Mouse (Mus musculus): Measurements from ENCODE around the gene A830005F24Rik. TPM values are rescaled to one million over a fixed set of nuclear protein-coding genes. Genes with fewer than 3 reads are reported as not detected.

Gene A830005F24Rik
- total and polyA plus RNA-seq, 3 experiments, result 1.8 to 2.8 (median 2.7) TPM

GRCm38 (mm10) chr13:48562336-48562735 lies 49.0 kb downstream of the A830005F24Rik start:
- DNase-seq (ENCODE audit: extremely low read depth), result no peak
- Histone ChIP-seq H3K4me2 (ENCODE audit: insufficient read depth, low read depth, poor library complexity, severe bottlenecking) (no peak overlapping the region), H3K4me3 (replicated peaks in 1 of 3; ENCODE audit: low read depth in 2 of 3, low read length in 2 of 3, poor library complexity in 1 of 3) (no peak overlapping the region), H3K9ac (ENCODE audit: insufficient read depth, low read depth) (no peak overlapping the region), H3K79me2 (replicated peaks; ENCODE audit: control insufficient read depth, extremely low read depth, insufficient read depth, poor library complexity, severe bottlenecking) (no peaks in the 10 kb centered on the region), H3K4me1 (ENCODE audit: control insufficient read depth in 1 of 2, insufficient read depth in 2 of 2) (no peaks in the 10 kb centered on the region), H3K36me3 (replicated peaks in 1 of 2; ENCODE audit: control insufficient read depth in 1 of 2, insufficient read depth in 1 of 2, low read length in 1 of 2) (no peaks in the 10 kb centered on the region), H3K9me3 (replicated peaks; ENCODE audit: low read length) (no peaks in the 10 kb centered on the region), H3K27ac (ENCODE audit: insufficient read depth, low read depth) (no peak overlapping the region), H3K27me3 (replicated peaks) (no peaks in the 10 kb centered on the region)
- in situ Hi-C loops (cut with MboI; ENCODE audit: low pct_ligation_motif_present, low pct_unique_long_range_greater_than_20kb, low sequenced_read_pairs) (no loop called here), dilution Hi-C loops (cut with MboI; ENCODE audit: extremely low pct_ligation_motif_present, extremely low pct_unique_long_range_greater_than_20kb, low sequenced_read_pairs) (no loop called here)
- TF ChIP-seq USF1 (IDR thresholded peaks at IDR 0.05; ENCODE audit: low read depth, low read length), result no peak
- TF ChIP-seq ETS1 (conservative IDR thresholded peaks at IDR 0.05; ENCODE audit: low read depth, low read length), result no peak
- TF ChIP-seq NELFE (IDR thresholded peaks at IDR 0.05; ENCODE audit: low read depth, low read length), result no peak
- no peak for TF ChIP-seq UBTF (IDR thresholded peaks at IDR 0.05; ENCODE audit: low read depth, low read length)
- no peak for TF ChIP-seq MAZ (IDR thresholded peaks at IDR 0.05; ENCODE audit: low read depth, low read length)
- TF ChIP-seq TBP (conservative IDR thresholded peaks at IDR 0.05; ENCODE audit: low read depth, low read length), result no peak
- TF ChIP-seq SMC3 (IDR thresholded peaks at IDR 0.05; ENCODE audit: low read depth, low read length), result no peak
- no peak for TF ChIP-seq CHD1 (IDR thresholded peaks at IDR 0.05; ENCODE audit: low read depth, low read length)
- no peak for TF ChIP-seq MAFK (IDR thresholded peaks at IDR 0.05; ENCODE audit: insufficient replicate concordance, low read length)
- TF ChIP-seq KAT2A (IDR thresholded peaks at IDR 0.05; ENCODE audit: insufficient replicate concordance, low read length), result no peak
- no peak for TF ChIP-seq ZMIZ1 (IDR thresholded peaks at IDR 0.05; ENCODE audit: low read depth, low read length)
- TF ChIP-seq CHD2 (IDR thresholded peaks at IDR 0.05; ENCODE audit: low read length), result no peak
- TF ChIP-seq HCFC1 (IDR thresholded peaks at IDR 0.05; ENCODE audit: low read depth, low read length), result no peak
- TF ChIP-seq POLR2A (IDR thresholded peaks at IDR 0.05; ENCODE audit: low read depth, low read length), result no peak
- TF ChIP-seq MYC (IDR thresholded peaks at IDR 0.05; ENCODE audit: low read depth, low read length), result no peak
- no peak for TF ChIP-seq CTCF (conservative IDR thresholded peaks at IDR 0.05 in 1 of 2, IDR thresholded peaks at IDR 0.05 in 1 of 2; ENCODE audit: low read depth in 2 of 2, low read length in 2 of 2)
- TF ChIP-seq NRF1 (IDR thresholded peaks at IDR 0.05; ENCODE audit: low read depth, low read length), result no peak
- no peak for TF ChIP-seq SIN3A (IDR thresholded peaks at IDR 0.05; ENCODE audit: low read length)
- TF ChIP-seq E2F4 (IDR thresholded peaks at IDR 0.05; ENCODE audit: insufficient replicate concordance, low read depth, low read length), result no peak
- no peak for TF ChIP-seq JUND (conservative IDR thresholded peaks at IDR 0.05; ENCODE audit: low read depth, low read length)

Other genes starting within 250 kb of the A830005F24Rik start
- 6.2 and 6.6 TPM in 2 replicates for gene Zfp169, start 119 bp upstream of the A830005F24Rik start, total RNA-seq (2012; rRNA removed)
- gene Zfp169, start 119 bp upstream of the A830005F24Rik start, total RNA-seq (2014; rRNA removed), result 3.4 and 4.2 TPM in 2 replicates
- gene Zfp169, start 119 bp upstream of the A830005F24Rik start, polyA plus RNA-seq (2012; ENCODE audit: insufficient read length, low read depth), result 2.3 and 2.9 TPM in 2 replicates
- not detected in 2 replicates for gene Ptpdc1, start 112.1 kb downstream of the A830005F24Rik start, total RNA-seq (2012; rRNA removed)
- gene Ptpdc1, start 112.1 kb downstream of the A830005F24Rik start, total RNA-seq (2014; rRNA removed), result 0.15 TPM in 1 of 2 replicates, not detected in the other
- gene Ptpdc1, start 112.1 kb downstream of the A830005F24Rik start, polyA plus RNA-seq (2012; ENCODE audit: insufficient read length, low read depth), result 0.10 TPM in 1 of 2 replicates, not detected in the other
- gene Barx1, start 149.4 kb downstream of the A830005F24Rik start, total RNA-seq (2012; rRNA removed), result not detected in 2 replicates
- gene Barx1, start 149.4 kb downstream of the A830005F24Rik start, total RNA-seq (2014; rRNA removed), result not detected in 2 replicates
- not detected in 2 replicates for gene Barx1, start 149.4 kb downstream of the A830005F24Rik start, polyA plus RNA-seq (2012; ENCODE audit: insufficient read length, low read depth)